Mouse (Mus musculus) T-helper 17 cell (primary cell): ENCODE measurements around the gene Utp15.

Experiments
- in situ Hi-C, 2 experiments: fragments of 300-600 bp; cut with MboI, MseI; formaldehyde crosslinking; loops; 1 replicate in 1 of 2; 2 replicates in 1 of 2; pipeline ENCODE4 v1.15.1; 2025; ENCODE audit warnings: high pct_unique_total_duplicates in 2 of 2

Gene Utp15

DNA sequence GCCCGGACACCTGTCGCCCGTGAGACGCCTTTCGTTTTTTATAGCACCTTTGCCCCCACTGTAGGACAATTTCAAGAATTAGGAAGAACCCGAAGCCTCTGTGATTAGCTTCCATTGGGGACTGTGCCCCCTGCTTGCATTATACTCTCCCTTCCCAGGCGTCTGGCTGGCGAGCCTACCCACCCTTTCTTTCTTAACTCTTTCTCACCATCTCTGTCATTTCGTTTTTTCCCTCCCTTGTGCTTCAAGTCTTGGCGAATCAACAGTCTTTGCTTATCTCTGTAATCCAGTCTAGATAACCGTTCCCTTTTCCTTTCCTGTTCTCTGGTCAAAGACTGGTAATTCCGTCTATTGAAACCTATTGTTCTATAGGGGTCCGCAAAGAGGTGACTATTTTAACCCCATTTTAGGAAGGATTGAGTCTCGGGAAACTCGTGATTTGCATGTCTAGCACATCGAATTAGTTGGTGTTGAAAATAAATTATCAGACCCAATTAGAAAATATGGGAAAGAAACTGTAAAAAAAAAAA, 682 bp upstream of the Utp15 start:
- in situ Hi-C loops, result loop anchor here (5.0 to 25.0 kb wide), 5 partner anchors 49 to 1774 kb away; partner anchors contain the start of gene Hmgcr (in 1 of the 2)

- in situ Hi-C loops, result loop anchor here in 1 of 2 experiments (25.0 kb wide), 3 partner anchors 1093 to 1782 kb away; partner anchors contain the start of gene Hmgcr
Measured at GRCm38 (mm10) chr13:98254921-98255320, 7.9 kb downstream of the Utp15 start.

DNA sequence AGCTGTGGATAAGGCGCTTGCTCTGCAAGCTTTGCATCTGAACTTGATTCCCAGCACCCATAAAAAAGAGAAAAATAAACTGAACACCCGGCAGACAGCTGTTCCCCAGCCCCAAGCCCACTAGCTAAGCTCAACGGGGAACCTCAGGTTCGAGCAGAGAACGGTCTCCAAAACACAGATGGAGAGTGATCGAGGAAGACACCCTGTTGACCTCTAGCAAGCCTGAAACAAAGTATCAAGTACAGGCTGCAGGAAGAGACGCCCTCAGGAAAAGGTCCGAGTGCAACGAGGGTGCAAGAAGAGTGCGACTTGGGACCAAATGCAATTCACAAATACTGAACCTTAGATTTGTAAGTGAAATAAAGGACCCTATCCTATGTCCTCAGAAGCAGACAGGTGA, 13.2 kb downstream of the Utp15 start:
- in situ Hi-C loops, result no loop called here

GRCm38 (mm10) chr13:98245386-98245785, 17.5 kb downstream of the Utp15 start:
- in situ Hi-C loops, result no loop called here

DNA sequence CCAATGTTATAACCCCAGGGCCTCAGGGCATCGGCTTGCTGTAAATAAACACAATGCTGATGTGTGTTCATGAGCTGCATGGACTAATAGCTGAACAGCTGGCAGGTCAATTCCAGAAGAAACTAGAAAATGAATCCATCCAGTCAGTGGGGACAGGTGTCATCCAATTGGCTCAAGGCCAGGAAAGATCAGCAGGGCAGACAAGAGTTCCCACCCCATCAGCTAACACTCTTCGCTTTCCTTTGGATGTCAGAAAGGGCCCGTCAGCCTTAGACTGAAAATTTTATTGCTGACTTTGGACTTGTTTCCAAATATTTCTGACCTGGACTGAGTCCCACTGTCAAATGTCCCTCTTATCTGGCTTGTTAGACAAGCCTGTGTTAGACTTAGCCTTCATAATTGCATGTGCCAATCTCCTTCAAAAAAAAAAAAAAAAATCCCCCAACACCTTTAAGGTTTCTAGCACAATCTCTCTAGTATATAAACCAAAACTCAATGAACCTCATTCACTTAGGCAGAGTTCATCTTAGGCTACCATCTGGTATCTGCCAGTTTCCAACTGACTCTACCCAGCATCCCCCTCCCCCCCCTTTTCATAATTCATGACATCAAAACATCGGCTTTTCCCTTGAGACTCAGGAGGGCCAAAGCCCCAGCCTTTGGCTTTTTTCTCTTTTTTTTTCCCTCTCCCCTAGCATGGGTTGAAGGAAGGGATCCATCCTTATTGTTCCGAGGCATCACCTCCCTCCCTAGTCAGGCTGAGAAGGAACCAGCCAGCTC, 18.1 kb downstream of the Utp15 start:
- in situ Hi-C loops, result no loop called here

DNA sequence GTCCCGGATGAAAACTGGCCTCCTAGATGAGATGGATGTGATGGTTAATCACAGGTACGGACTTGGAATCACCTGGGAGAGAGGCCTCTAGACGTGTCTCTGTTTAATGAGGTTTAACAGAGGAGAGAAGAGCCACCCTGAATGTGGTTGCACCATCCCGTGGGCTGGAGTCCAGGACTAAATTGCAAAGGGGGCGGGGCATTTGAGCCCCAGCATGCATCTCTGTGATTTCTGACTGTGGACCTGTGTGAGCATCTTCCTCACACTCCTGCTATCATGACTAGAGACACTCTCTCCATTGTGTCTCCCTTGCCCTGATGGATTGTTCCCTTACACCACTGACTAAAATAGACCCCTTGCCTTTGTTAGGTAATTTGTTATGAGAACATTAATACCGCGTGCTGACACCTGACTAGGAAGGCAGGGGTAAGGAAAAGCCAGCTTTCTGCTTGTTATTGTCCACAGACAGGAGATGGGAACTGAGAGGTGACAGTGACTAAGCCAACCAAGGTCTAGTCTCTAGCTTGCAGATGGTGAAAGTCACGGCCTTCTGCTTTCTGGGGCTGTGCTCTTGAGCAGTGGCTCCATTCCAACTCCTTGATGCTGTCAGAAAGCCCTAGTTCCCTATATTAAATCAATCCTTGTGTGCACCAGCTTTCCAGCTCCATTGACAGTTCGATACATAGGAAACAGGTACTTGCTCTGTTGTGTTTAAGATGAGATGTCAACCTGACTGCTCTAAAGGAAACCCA, 21.1 kb downstream of the Utp15 start:
- in situ Hi-C loops, result no loop called here

DNA sequence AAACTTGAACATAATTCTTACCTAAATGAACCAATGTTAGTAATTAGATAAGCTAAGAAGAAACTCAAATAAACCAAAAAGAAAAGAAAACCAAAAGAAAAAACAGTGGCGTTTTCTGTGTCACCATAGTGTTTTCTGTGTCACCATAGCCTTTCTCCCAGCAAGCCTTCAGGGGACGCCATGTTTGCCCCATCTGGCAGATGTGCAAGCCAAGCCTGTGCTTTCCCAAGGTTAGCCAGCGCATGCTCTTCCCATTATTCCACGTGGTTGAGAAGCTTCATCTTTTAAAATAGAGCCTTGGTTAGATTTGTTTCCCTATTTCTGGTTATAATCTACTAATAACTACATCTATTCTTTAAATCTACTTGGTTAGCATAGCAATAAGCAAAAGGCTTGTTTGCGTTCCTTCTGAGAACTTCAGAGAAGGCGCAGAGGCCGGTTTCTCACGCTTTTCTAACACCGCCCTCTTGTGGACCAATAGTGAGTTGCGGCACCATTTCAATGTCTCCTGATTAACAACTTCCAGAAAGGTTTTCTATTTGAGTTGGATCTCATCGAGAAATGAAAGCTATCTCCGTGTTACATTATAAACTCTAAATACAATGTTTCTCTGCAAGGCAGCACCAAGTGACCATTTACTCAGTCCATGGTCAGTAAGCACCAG, 22.7 kb downstream of the Utp15 start:
- in situ Hi-C loops, result no loop called here

DNA sequence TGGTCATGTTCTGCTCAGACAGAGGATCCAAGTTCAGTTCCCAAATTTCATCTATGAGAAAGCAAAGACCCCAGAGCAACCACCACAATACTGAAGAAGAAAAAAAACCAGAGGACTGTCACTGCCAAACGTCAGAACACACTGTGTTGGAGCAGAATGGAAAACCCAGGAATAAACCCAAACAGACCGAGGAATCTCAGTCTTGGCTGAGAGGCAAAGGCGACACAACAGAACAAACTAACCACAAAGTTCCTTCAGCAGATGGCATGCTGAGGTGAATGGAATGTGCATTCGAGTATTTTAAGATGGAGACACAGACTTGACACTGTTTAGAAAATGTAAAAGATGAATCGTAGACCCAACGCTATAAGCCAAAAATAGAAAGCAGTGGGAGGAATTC, 27.4 kb downstream of the Utp15 start:
- in situ Hi-C loops, result no loop called here

DNA sequence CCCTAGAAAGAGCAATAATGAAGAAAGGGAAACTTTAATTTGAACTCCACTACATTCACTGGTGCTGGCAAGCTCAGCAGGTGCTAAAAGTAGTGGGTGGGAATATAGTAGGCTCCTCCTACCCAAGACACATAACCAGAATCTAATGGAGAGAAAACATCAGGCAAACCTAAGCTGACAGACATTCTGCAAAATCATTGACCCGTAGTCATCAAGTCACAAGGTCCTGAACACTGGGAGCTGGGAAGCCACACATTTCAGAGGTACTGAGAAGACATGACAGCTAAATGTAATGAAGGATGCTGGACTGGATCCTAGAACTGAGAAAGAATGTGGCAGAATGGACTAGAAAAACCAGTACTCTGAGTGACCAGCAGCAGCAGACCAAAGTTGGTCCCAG, 32.3 kb downstream of the Utp15 start:
- in situ Hi-C loops, result loop anchor here (5.0 kb wide), 2 partner anchors 188 to 193 kb away; no protein-coding TSS in a partner anchor

DNA sequence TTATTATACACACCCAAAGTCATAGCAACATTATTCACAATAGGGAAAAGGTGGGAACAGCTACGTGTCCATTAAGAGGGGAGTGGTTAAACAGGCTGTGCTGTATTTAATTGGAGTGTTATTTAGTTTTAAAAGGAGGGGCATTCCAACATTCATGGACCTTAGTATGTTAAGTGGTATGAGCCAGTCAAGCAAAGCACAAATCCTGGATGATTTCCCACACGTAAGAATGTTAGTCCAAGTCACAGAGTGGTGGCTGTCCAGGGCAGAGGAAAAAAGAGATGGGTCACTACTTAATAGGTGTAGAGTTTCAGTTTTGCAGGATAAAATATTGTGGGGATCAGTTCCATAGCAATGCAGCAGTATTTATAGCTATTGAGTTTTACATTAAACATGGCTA, 36.6 kb downstream of the Utp15 start:
- in situ Hi-C loops, result no loop called here

GRCm38 (mm10) chr13:98222848-98223247, 40.0 kb downstream of the Utp15 start:
- in situ Hi-C loops, result no loop called here

DNA sequence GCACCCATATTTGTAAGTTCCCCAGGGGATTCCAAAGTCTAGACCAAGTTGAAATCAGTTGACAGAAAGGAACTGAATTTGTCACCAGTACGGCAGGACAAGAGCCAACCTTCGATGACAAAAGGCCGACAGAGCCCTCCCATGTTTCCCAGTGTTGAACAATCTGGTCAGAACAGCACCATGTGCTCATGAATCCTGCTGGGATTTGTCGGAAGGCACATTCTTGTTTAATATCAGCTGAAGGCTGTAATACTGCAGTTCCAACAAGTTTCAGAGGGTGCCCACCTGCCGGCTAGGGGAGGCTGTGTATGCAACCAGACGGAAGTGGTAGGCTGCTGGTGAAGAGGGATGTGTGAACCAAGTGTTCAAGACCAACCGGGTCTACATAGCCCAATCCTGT, 52.7 kb downstream of the Utp15 start:
- in situ Hi-C loops, result no loop called here

GRCm38 (mm10) chr13:98208842-98209241, 54.0 kb downstream of the Utp15 start:
- in situ Hi-C loops, result no loop called here

DNA sequence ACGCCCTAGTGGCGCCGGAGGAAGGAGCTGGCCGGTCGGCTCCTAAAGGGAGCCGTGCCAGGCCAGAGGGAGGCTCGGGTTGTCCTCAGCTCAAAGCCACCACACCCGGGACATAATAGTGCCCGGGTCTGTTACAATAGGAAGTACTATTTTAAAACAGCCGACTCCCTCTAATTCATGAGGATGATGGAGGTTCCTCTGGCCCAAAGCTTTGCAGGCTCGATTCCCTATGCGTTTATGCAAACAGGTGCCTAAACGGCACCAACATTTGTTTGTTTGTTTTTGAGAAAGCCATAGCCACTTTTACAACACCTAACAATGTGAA, 56.3 kb downstream of the Utp15 start:
- in situ Hi-C loops, result no loop called here

- in situ Hi-C loops, result no loop called here
Measured at GRCm38 (mm10) chr13:98205771-98206545, 56.9 kb downstream of the Utp15 start, which contains the start of gene Arhgef28. Gene Arhgef28, minus strand, starts transcription at chr13:98206439.

DNA sequence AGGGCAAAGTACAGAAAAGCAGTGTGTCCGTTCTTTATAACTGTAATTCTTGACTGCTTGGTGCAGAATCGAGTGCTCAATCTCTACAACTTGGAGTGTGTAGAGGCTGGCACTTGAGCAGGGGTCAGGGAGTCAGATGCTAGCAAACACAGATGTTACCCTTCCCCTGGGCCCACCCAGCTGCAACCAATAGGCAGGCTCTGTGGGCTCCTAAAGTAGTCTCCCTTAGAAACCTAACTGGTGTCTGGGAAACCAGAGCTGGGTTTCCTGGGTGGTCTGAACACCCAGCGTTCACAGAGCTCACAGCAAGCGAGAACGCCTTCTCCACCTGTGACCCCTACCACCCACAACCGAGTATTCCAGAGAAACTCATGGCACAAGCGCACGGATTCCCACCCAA, 57.7 kb downstream of the Utp15 start:
- in situ Hi-C loops, result no loop called here

GRCm38 (mm10) chr13:98204371-98204770, 58.5 kb downstream of the Utp15 start:
- in situ Hi-C loops, result no loop called here

GRCm38 (mm10) chr13:98201436-98201835, 61.4 kb downstream of the Utp15 start:
- in situ Hi-C loops, result no loop called here
